ENCODE assay signal across 8 mouse cellular contexts in genomic region chr1:87658937-87659617, GRCm38 (mm10). TPM values are rescaled to one million over a fixed set of nuclear protein-coding genes. Genes with fewer than 3 reads are reported as not detected.
DNase-seq lines count a peak whose midpoint lies in the region; ATAC-seq and TF ChIP-seq lines count a peak whose summit lies in the region.
"Had no signal": no experiment of that assay in that cellular context is flagged by ENCODE, and none has a peak within 500 bp of the region (broad histone marks: within the 10 kb centered on the region; RNA-seq: fewer than 3 reads in every experiment).

No protein-coding gene starts in this region.

- H3K27ac ChIP-seq in brown adipose tissue, adult 24 weeks (replicated peaks; ENCODE audit: low read depth, low read length), result peak overlapping the region; percentile 74
- peak overlapping the region; percentile 79 for H3K27ac ChIP-seq in liver, postnatal 0 days (ENCODE audit: low read depth)
- H3K27ac ChIP-seq in stomach, postnatal 0 days (replicated peaks), result no peak overlapping the region
- H3K27ac ChIP-seq: kidney, postnatal 0 days had no signal

- WGBS in liver, postnatal 0 days (ENCODE audit: insufficient replicate concordance), result 39% methylated on average over 8 of the region's 8 CpGs
- WGBS in stomach, postnatal 0 days, result 63% methylated on average over 8 of the region's 8 CpGs

- peaks cover 10% of the 10 kb centered on the region; the same call in 1 of the 2 replicates for H3K9me3 ChIP-seq in liver, postnatal 0 days (ENCODE audit: low read length)
- H3K9me3 ChIP-seq in stomach, postnatal 0 days (ENCODE audit: control insufficient read depth, low read length), result 0 out of 2 replicates have a peak, but pooled peaks cover 3% of the 10 kb centered on the region

- no peaks in the 10 kb centered on the region for H3K27me3 ChIP-seq in liver, postnatal 0 days (ENCODE audit: insufficient read depth, low read length)
- no peaks in the 10 kb centered on the region for H3K27me3 ChIP-seq in stomach, postnatal 0 days (ENCODE audit: control insufficient read depth, insufficient read depth, low read length)

- peak; percentile 81 for DNase-seq in layer of hippocampus, adult 9-11 months
- DNase-seq in layer of hippocampus, postnatal 36 days, result no peak
- DNase-seq in liver, postnatal 0 days, result peak; percentile 72
- peak; percentile 23 for DNase-seq in stomach, postnatal 0 days (ENCODE audit: low spot score)
- DNase-seq in embryo, embryonic 10.5 days (ENCODE audit: low spot score), result no peak
- DNase-seq in urinary bladder, adult 18-20 months (ENCODE audit: low spot score in 2 of 2), result no peak

- peaks cover 13% of the 10 kb centered on the region; the same call in 1 of the 2 replicates for H3K4me1 ChIP-seq in brown adipose tissue, adult 24 weeks (ENCODE audit: control insufficient read depth, insufficient read depth, insufficient read length, low read length)
- H3K4me1 ChIP-seq in liver, postnatal 0 days (ENCODE audit: insufficient read depth), result peaks cover 24% of the 10 kb centered on the region
- H3K4me1 ChIP-seq in stomach, postnatal 0 days (replicated peaks; ENCODE audit: control insufficient read depth, insufficient read depth), result no peaks in the 10 kb centered on the region

- H3K4me2 ChIP-seq in liver, postnatal 0 days (ENCODE audit: low read depth, low read length), result 0 out of 2 replicates have a peak overlapping the region, but pooled peaks have one; percentile 19
- H3K4me2 ChIP-seq in stomach, postnatal 0 days (replicated peaks; ENCODE audit: low read depth), result no peak overlapping the region

- no peak for TF ChIP-seq EP300 in liver, postnatal 0 days (IDR thresholded peaks at IDR 0.05; ENCODE audit: low read depth)
- TF ChIP-seq EP300 in stomach, postnatal 0 days (optimal IDR thresholded peaks at IDR 0.05), result no peak

- no peak overlapping the region for H3K4me3 ChIP-seq in brown adipose tissue, adult 24 weeks (ENCODE audit: insufficient read depth, low read depth, low read length)
- H3K4me3 ChIP-seq in liver, postnatal 0 days (ENCODE audit: low read depth, low read length), result no peak overlapping the region
- no peak overlapping the region for H3K4me3 ChIP-seq in stomach, postnatal 0 days (ENCODE audit: low read depth, low read length)

- TF ChIP-seq CTCF in liver, postnatal 0 days (IDR thresholded peaks at IDR 0.05; ENCODE audit: low read depth), result no peak
- no peak for TF ChIP-seq CTCF in stomach, postnatal 0 days (IDR thresholded peaks at IDR 0.05; ENCODE audit: low read depth)

- peak; percentile 58 for ATAC-seq in liver, postnatal 0 days
- ATAC-seq in stomach, postnatal 0 days (ENCODE audit: low FRiP score, low TSS enrichment), result no peak

- no peak overlapping the region for H3K9ac ChIP-seq in liver, postnatal 0 days (replicated peaks)
- H3K9ac ChIP-seq in stomach, postnatal 0 days (ENCODE audit: low read length), result no peak overlapping the region

- no peaks in the 10 kb centered on the region; the same call in 1 of the 2 replicates for H3K36me3 ChIP-seq in liver, postnatal 0 days (replicated peaks; ENCODE audit: insufficient read depth, low read length)
- H3K36me3 ChIP-seq in stomach, postnatal 0 days (ENCODE audit: control insufficient read depth, insufficient read depth, low read length), result no peaks in the 10 kb centered on the region

RNA-seq across cellular contexts. Expression of gene Inpp5d, which starts 39.0 kb away (rescaled TPM):
- total RNA-seq in layer of hippocampus, postnatal 36 days (2021), result 10 to 100 TPM; 14.8 to 20.7 TPM
- 2.6 and 5.2 TPM in 2 replicates for polyA plus RNA-seq in brown adipose tissue, adult 24 weeks (2012; ENCODE audit: insufficient read depth, insufficient read length, missing spikeins)
- 11.3 and 13.3 TPM in 2 replicates for polyA plus RNA-seq in liver, postnatal 0 days (2015; fragmentation: Nextera tagmentation; extraction: Ambion mirVana)
- 2.6 and 2.8 TPM in 2 replicates for polyA plus RNA-seq in stomach, postnatal 0 days (2015; fragmentation: Nextera tagmentation; extraction: Ambion mirVana)

Comparison
In these comparisons a context has a peak if more than half of its experiments do, and no peak if none do; other contexts are left out.
1. DNase-seq: peak in layer of hippocampus, adult 9-11 months (single experiment), liver, postnatal 0 days (single experiment) and stomach, postnatal 0 days (single experiment); none in layer of hippocampus, postnatal 36 days (0 of 2), embryo, embryonic 10.5 days (single experiment) and urinary bladder, adult 18-20 months (0 of 2).